Mouse (Mus musculus): ENCODE results near the gene Slc12a7.

DNA sequence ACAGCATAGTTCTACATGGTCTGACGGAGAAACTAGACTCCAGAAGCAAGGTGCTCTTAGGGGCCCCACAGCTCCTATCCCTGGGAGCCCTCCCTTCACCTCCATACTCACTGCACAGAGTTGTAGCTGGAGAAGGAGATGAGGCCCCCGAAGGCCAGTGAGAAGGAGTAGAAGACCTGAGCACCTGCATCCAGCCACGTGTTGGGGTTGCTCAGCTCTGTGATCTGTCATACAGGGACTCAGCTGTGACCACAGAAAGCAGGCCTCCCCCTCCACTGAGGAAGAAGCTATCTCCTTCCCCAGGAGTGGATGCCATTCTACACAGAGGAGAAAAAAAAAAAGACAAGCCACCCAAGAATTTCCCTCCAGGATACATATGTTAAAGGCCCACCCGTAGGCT, 44.0 kb upstream of the Slc12a7 start:
- no peak for TF ChIP-seq POLR2A (IDR thresholded peaks at IDR 0.05; ENCODE audit: insufficient read depth, low read length)
- TF ChIP-seq EP300 (IDR thresholded peaks at IDR 0.05; ENCODE audit: insufficient read depth, low read depth, low read length), result no peak

Data from ES-Bruce4 (cell line).